Mouse (Mus musculus) leukemia stem cell, adult 10-12 weeks (primary cell): ENCODE measurements around the gene Ddx5. TPM values are rescaled to one million over a fixed set of nuclear protein-coding genes. Genes with fewer than 3 reads are reported as not detected.

Experiments
- polyA plus RNA-seq: library from polyadenylated mRNA; stranded (reverse); fragments of >175 nt; gene quantifications from 2 replicates; pipeline ENCODE4 v1.2.3, GENCODE M21; 2012; ENCODE audit warnings: low replicate concordance

Gene Ddx5
- polyA plus RNA-seq = 6,052 and 6,515 TPM in 2 replicates

DNA sequence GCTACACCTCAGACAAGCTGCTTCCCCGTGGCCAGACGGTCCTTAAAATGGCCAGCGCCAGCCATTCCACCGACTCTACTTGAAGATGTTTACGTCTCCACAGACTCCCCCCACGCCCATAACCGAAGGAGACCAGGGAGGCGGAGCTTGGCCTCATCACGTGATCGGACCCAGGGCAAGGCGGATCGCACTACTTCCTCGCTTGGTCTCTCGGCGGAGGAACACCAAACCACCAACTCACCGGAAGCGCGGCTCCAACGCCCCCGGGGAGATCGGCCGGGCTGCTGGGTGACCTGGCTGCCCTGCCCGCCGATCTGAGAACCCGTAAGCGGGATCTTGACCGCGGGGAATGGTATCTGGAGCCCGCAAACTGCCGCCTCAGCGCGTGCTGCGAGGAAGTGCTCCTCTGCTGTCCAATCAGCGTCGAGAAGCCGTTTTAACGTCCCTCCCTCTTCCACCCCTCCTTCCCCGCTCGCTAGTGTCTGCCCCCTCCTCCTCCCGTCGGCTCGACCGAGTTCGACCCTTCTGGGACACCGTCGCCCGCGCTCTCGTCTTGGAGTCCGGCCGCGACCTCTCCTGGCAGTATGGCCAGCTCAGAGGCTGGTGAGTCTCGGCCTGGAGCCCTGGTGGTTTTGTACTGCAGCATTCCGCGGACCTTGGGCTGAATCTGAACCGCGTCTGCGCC is at the start of gene Ddx5, which contains the start of gene Cep95:
Ddx5 (minus strand) TSS at position 411 of the 685 bp plus-strand sequence.
Cep95 (plus strand) TSS at position 478 of the 685 bp plus-strand sequence.

DNA sequence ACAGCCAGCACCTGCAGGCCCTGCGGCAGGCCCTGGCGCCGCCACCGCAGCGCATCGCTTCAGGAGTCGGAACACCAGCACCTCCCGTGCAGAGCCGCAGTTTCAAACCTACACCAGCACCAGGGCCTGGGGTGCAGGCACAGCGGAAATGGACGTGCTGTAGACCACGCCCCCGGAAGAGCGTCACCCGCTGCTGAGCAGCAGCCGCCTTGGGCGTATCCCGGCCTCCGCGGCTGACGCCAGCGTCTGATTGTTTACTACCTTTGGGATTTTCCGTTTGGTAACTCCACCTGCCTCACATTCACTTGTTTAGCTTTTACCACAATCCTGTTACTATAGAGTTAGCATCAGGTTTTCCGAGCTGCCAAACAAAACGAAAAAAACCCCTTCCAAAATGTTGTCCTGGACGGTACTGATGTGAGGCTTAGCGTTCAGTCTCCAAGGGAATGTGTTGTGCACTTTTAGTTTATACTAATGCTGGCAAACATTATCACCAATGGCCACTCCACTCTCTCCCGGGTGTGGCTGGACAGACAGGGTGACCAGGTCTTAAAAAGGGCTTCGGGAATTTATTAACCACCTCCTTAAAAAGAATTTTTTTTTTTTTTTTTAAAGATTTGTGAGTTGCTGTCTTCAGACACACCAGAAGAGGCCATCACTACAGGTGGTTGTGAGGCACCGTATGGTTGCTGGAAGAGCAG is 9.4 kb downstream of the Ddx5 start, which contains the start of gene Polg2:
Polg2 (minus strand) TSS at position 150 of the 701 bp plus-strand sequence.

DNA sequence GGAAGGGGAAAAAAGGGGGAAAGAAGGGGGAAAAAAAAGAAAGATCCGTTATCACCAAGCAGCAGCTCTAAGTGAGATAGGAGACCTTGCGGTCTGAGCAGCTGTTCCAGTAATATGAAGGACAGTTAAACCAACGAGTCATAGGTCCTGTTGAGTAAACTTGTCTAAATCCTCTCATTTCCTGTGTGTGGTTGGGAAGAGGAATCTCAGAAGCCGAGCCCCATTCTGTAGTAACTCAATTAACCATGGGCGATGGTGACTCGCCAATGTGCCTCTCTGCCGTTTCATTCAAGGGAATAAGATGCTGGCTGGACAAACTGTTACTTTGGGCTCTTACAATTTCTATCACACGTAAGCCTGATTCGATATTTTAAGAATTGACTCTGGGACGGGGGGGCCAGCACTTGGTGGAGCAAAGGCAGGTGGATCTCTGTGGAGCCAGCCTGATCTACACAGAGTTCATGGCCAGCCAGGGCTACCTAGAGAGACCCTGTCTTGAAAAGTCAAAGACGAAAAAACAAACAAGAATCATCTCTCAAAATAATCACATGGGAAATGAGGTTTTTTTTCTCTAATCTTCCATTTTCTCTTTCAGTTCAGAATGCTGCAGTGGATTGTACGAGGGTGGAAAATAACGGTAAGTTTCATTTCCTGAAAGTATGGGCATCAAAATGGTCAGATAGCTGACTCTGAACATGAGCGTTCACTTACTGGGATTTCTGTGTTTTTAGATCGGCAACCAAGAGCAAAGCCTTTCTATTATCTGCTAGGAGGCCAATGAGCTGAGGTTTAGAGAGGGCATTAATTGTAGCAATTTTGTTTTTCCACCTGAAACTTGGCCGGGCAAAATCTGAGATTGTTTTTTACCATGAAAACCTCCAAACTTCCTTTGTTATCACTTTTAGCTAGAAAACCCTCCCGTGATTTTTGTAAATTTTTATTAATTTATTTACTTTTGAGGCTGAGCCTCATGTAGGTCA is 37.7 kb downstream of the Ddx5 start, which contains the start of gene Milr1:
Milr1 (plus strand) TSS at position 188 of the 980 bp plus-strand sequence.

DNA sequence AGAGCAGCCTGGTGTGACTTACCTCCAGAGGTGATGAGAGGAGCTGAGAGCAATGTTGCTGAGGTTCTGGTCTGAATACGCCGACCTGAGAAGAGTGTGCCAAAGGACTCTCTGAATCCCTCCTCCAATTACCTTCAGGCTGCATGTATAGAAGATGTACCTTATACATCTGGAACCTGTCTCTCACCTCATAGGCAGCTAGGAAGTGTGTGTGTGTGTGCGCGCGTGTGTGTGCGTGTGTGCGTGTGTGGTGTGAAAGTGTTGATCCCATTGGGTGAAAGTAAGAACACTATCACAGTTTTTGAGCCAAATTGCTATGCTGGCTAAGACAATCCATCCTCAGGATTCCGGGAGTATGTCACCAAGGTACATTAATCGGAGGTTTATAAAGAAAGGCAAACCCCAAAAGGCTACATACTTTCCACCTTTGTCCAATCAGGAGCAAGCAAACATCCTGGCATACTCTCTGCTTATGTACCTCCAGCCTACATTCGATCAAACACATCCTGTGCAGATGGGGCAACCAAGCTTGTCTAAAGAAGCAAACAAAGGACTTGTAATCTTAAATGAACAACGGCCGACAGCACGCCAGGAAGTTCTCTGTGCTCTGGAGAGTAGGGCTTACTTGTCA is 38.7 kb downstream of the Ddx5 start, which contains the start of gene Pecam1:
Pecam1 (minus strand) TSS at position 508 of the 631 bp plus-strand sequence.

Other genes with a start within 250 kb of the Ddx5 start
- 4.0 and 7.8 TPM in 2 replicates for gene Tex2, start 175.8 kb downstream of the Ddx5 start, polyA plus RNA-seq
- gene Pecam1, start 38.6 kb downstream of the Ddx5 start, polyA plus RNA-seq = 0.83 and 1.5 TPM in 2 replicates
- 0.30 TPM in 1 of 2 replicates, not detected in the other for gene Milr1, start 38.0 kb downstream of the Ddx5 start, polyA plus RNA-seq
- 1.3 and 2.4 TPM in 2 replicates for gene Polg2, start 9.6 kb downstream of the Ddx5 start, polyA plus RNA-seq
- gene Cep95, start 67 bp upstream of the Ddx5 start, polyA plus RNA-seq = 2.0 and 4.0 TPM in 2 replicates
- gene Smurf2, start 131.5 kb upstream of the Ddx5 start, polyA plus RNA-seq = 3.5 and 4.0 TPM in 2 replicates
- gene Kpna2, start 210.4 kb upstream of the Ddx5 start, polyA plus RNA-seq = 7.0 and 18.2 TPM in 2 replicates
- 0.64 TPM in 1 of 2 replicates, not detected in the other for gene 1810010H24Rik, start 236.5 kb upstream of the Ddx5 start, polyA plus RNA-seq